Comparison of ENCODE assay signal across 26 mouse cellular contexts in genomic region chr9:48478808-48479207, GRCm38 (mm10). TPM values are rescaled to one million over a fixed set of nuclear protein-coding genes. Genes with fewer than 3 reads are reported as not detected.
DNase-seq lines count a peak whose midpoint lies in the region; ATAC-seq and TF ChIP-seq lines count a peak whose summit lies in the region.
"Had no signal": no experiment of that assay in that cellular context is flagged by ENCODE, and none has a peak within 500 bp of the region (broad histone marks: within the 10 kb centered on the region; RNA-seq: fewer than 3 reads in every experiment).

No protein-coding gene starts in this region.

- intact Hi-C loops in heart, postnatal 36 days (cut with DNase I): no loop called here

- TF ChIP-seq CTCF in CH12.LX (conservative IDR thresholded peaks at IDR 0.05 in 1 of 2, IDR thresholded peaks at IDR 0.05 in 1 of 2; ENCODE audit: low read depth in 2 of 2, low read length in 2 of 2) (no peak), MEL (IDR thresholded peaks at IDR 0.05 in 2 of 3, conservative IDR thresholded peaks at IDR 0.05 in 1 of 3; ENCODE audit: control insufficient read depth in 1 of 3, insufficient read depth in 1 of 3, low read depth in 2 of 3, low read length in 3 of 3, poor library complexity in 1 of 3, severe bottlenecking in 1 of 3) (no peak)
- no peak for TF ChIP-seq CTCF in liver, embryonic 14.5 days (IDR thresholded peaks at IDR 0.05; ENCODE audit: low read depth)

- H3K27me3 ChIP-seq in CH12.LX (replicated peaks) (no peaks in the 10 kb centered on the region), MEL (ENCODE audit: control insufficient read depth in 1 of 2, insufficient read depth in 2 of 2, low read length in 2 of 2) (no peaks in the 10 kb centered on the region)
- H3K27me3 ChIP-seq in liver, embryonic 14.5 days (ENCODE audit: control insufficient read depth, insufficient read depth, low read length): no peaks in the 10 kb centered on the region
- no peaks in the 10 kb centered on the region for H3K27me3 ChIP-seq in intestine, embryonic 15.5 days (replicated peaks)
- H3K27me3 ChIP-seq in forebrain, embryonic 11.5 days (ENCODE audit: control insufficient read depth, insufficient read depth, low read length): no peaks in the 10 kb centered on the region
- H3K27me3 ChIP-seq: heart, embryonic 12.5 days; heart, embryonic 15.5 days; hindbrain, embryonic 12.5 days; Patski had no signal

- peak; percentile 71 for DNase-seq in heart, adult 11 months
- no peak for DNase-seq in heart, postnatal 36 days
- DNase-seq in CH12.LX (ENCODE audit: extremely low read depth) (no peak), MEL (ENCODE audit: low read depth, low spot score) (peak; percentile 68)
- no peak for DNase-seq in liver, embryonic 14.5 days (ENCODE audit: low read depth in 3 of 3, low spot score in 3 of 3)
- no peak for DNase-seq in retina, postnatal 1 day
- no peak for DNase-seq in forebrain, embryonic 11.5 days (ENCODE audit: low spot score)
- DNase-seq: adrenal gland, postnatal 10 days; adrenal gland, postnatal 36 days; B cell, adult 2 months; cerebellum, adult 18-20 months; cerebellum, adult 9-10 months; cerebellum, postnatal 14 days; forebrain, postnatal 0 days; gastrocnemius, adult 2 months; gastrocnemius, postnatal 14 days; heart, adult 18-20 months had no signal

- peaks cover 34% of the 10 kb centered on the region for H3K79me2 ChIP-seq in CH12.LX (replicated peaks; ENCODE audit: control insufficient read depth, extremely low read depth, insufficient read depth, poor library complexity, severe bottlenecking)
- H3K79me2 ChIP-seq in MEL (ENCODE audit: control insufficient read depth, insufficient read depth, low read length, poor library complexity): peaks cover 28% of the 10 kb centered on the region

- no peak overlapping the region; the same call in 1 of the 2 replicates for H3K27ac ChIP-seq in CH12.LX (ENCODE audit: insufficient read depth, low read depth)
- peak overlapping the region; percentile 22; the same call in 1 of the 2 replicates for H3K27ac ChIP-seq in MEL (ENCODE audit: control insufficient read depth, low read depth, low read length)
- H3K27ac ChIP-seq in liver, embryonic 14.5 days: no peak overlapping the region
- no peak overlapping the region for H3K27ac ChIP-seq in intestine, embryonic 15.5 days
- H3K27ac ChIP-seq in forebrain, embryonic 11.5 days (ENCODE audit: low read depth, low read length): no peak overlapping the region
- H3K27ac ChIP-seq: heart, embryonic 15.5 days; hindbrain, embryonic 12.5 days; hindbrain, embryonic 15.5 days had no signal

- TF ChIP-seq RAD21 in CH12.LX (IDR thresholded peaks at IDR 0.05; ENCODE audit: low read depth, low read length) (no peak), MEL (IDR thresholded peaks at IDR 0.05; ENCODE audit: low read depth, low read length) (no peak)

- H3K9me3 ChIP-seq in CH12.LX (replicated peaks; ENCODE audit: low read length) (no peaks in the 10 kb centered on the region), MEL (replicated peaks; ENCODE audit: insufficient read depth, low read length) (no peaks in the 10 kb centered on the region)
- H3K9me3 ChIP-seq in liver, embryonic 14.5 days (ENCODE audit: control insufficient read depth, low read length): no peaks in the 10 kb centered on the region
- no peaks in the 10 kb centered on the region for H3K9me3 ChIP-seq in intestine, embryonic 15.5 days
- H3K9me3 ChIP-seq in forebrain, embryonic 11.5 days (ENCODE audit: control insufficient read depth, low read length): no peaks in the 10 kb centered on the region
- H3K9me3 ChIP-seq: forebrain, embryonic 10.5 days; heart, embryonic 12.5 days; heart, embryonic 15.5 days; hindbrain, embryonic 12.5 days; hindbrain, embryonic 15.5 days had no signal

- H3K9ac ChIP-seq in CH12.LX (ENCODE audit: insufficient read depth, low read depth) (peak overlapping the region; percentile 55; the same call in 1 of the 2 replicates), MEL (ENCODE audit: control insufficient read depth, low read depth, low read length, poor library complexity, severe bottlenecking) (no peak overlapping the region; the same call in 1 of the 2 replicates)
- H3K9ac ChIP-seq in liver, embryonic 14.5 days (replicated peaks): no peak overlapping the region
- H3K9ac ChIP-seq in intestine, embryonic 15.5 days: no peak overlapping the region
- H3K9ac ChIP-seq in forebrain, embryonic 11.5 days (ENCODE audit: low read length): no peak overlapping the region
- H3K9ac ChIP-seq: forebrain, postnatal 0 days; heart, embryonic 12.5 days; heart, embryonic 15.5 days; hindbrain, embryonic 12.5 days; hindbrain, embryonic 15.5 days had no signal

- H3K4me1 ChIP-seq in CH12.LX (ENCODE audit: control insufficient read depth in 1 of 2, insufficient read depth in 2 of 2): peaks cover 16 to 61% of the 10 kb centered on the region in 2 experiments
- H3K4me1 ChIP-seq in MEL (ENCODE audit: control insufficient read depth in 1 of 2, insufficient read depth in 2 of 2, low read length in 2 of 2): peaks cover 9 to 16% of the 10 kb centered on the region in 2 experiments
- peaks cover 9 to 10% of the 10 kb centered on the region in 2 experiments for H3K4me1 ChIP-seq in liver, embryonic 14.5 days (replicated peaks; ENCODE audit: control insufficient read depth in 2 of 2, insufficient read depth in 2 of 2, low read length in 1 of 2)
- H3K4me1 ChIP-seq in intestine, embryonic 15.5 days (replicated peaks): no peaks in the 10 kb centered on the region
- H3K4me1 ChIP-seq in forebrain, embryonic 11.5 days (replicated peaks; ENCODE audit: control insufficient read depth, insufficient read depth, low read length): no peaks in the 10 kb centered on the region
- H3K4me1 ChIP-seq: hindbrain, embryonic 12.5 days had no signal

- TF ChIP-seq EP300 in CH12.LX (IDR thresholded peaks at IDR 0.05; ENCODE audit: low read length): no peak
- TF ChIP-seq EP300 in MEL (IDR thresholded peaks at IDR 0.05; ENCODE audit: low read depth in 1 of 2, low read length in 2 of 2): peak; percentile 17 to 46; a peak in 2 of 4 replicates
- TF ChIP-seq EP300 in liver, embryonic 14.5 days (IDR thresholded peaks at IDR 0.05; ENCODE audit: low read depth): no peak

- no peak for ATAC-seq in liver, embryonic 14.5 days (ENCODE audit: insufficient read depth)
- no peak for ATAC-seq in intestine, embryonic 15.5 days
- no peak for ATAC-seq in forebrain, embryonic 11.5 days (replicated peaks; ENCODE audit: low FRiP score)
- ATAC-seq: forebrain, embryonic 14.5 days; forebrain, postnatal 0 days; intestine, embryonic 16.5 days; Patski had no signal

- WGBS in liver, embryonic 14.5 days (ENCODE audit: insufficient replicate concordance): 60% methylated on average over 4 of the region's 4 CpGs
- WGBS in intestine, embryonic 15.5 days: 86% methylated on average over 4 of the region's 4 CpGs
- WGBS in forebrain, embryonic 11.5 days: 94% methylated on average over 4 of the region's 4 CpGs

- H3K36me3 ChIP-seq in CH12.LX (replicated peaks in 1 of 2; ENCODE audit: control insufficient read depth in 1 of 2, insufficient read depth in 1 of 2, low read length in 1 of 2) (peaks cover 0 to 56% of the 10 kb centered on the region in 2 experiments), MEL (ENCODE audit: control insufficient read depth in 1 of 2, insufficient read depth in 2 of 2, low read length in 2 of 2) (peaks cover 12 to 33% of the 10 kb centered on the region in 2 experiments)
- H3K36me3 ChIP-seq in liver, embryonic 14.5 days (replicated peaks; ENCODE audit: control insufficient read depth, insufficient read depth, low read depth): peaks cover 6% of the 10 kb centered on the region
- peaks cover 6% of the 10 kb centered on the region; the same call in 1 of the 2 replicates for H3K36me3 ChIP-seq in intestine, embryonic 15.5 days
- H3K36me3 ChIP-seq in forebrain, embryonic 11.5 days (ENCODE audit: control insufficient read depth, insufficient read depth, low read length): no peaks in the 10 kb centered on the region
- H3K36me3 ChIP-seq: hindbrain, embryonic 15.5 days had no signal

- no peak for TF ChIP-seq POLR2A in CH12.LX (IDR thresholded peaks at IDR 0.05; ENCODE audit: low read depth, low read length)
- TF ChIP-seq POLR2A in MEL (IDR thresholded peaks at IDR 0.05; ENCODE audit: control insufficient read depth in 1 of 2, insufficient read depth in 1 of 2, low read depth in 1 of 2, low read length in 2 of 2, poor library complexity in 1 of 2): no peak

- peak overlapping the region; percentile 97 for H3K4me2 ChIP-seq in CH12.LX (ENCODE audit: insufficient read depth, low read depth, poor library complexity, severe bottlenecking)
- H3K4me2 ChIP-seq in liver, embryonic 14.5 days (ENCODE audit: low read depth): peak overlapping the region; percentile 66; the same call in 1 of the 2 replicates
- no peak overlapping the region for H3K4me2 ChIP-seq in intestine, embryonic 15.5 days (replicated peaks)
- no peak overlapping the region for H3K4me2 ChIP-seq in forebrain, embryonic 11.5 days (ENCODE audit: low read depth, low read length, severe bottlenecking)

- dilution Hi-C loops in CH12.LX (cut with MboI; ENCODE audit: extremely low pct_ligation_motif_present, extremely low pct_unique_long_range_greater_than_20kb, low sequenced_read_pairs): no loop called here

- H3K4me3 ChIP-seq in CH12.LX (replicated peaks in 1 of 3; ENCODE audit: low read depth in 2 of 3, low read length in 2 of 3, poor library complexity in 1 of 3) (peak overlapping the region in 1 of 3 experiments; percentile 21), MEL (ENCODE audit: control insufficient read depth in 1 of 2, insufficient read depth in 1 of 2, low read depth in 2 of 2, low read length in 2 of 2) (peak overlapping the region in 1 of 2 experiments; percentile 90; a peak in 2 of 4 replicates)
- H3K4me3 ChIP-seq in liver, embryonic 14.5 days (ENCODE audit: insufficient read depth in 1 of 2, low read depth in 2 of 2, low read length in 2 of 2): no peak overlapping the region
- H3K4me3 ChIP-seq in intestine, embryonic 15.5 days (replicated peaks): no peak overlapping the region
- no peak overlapping the region for H3K4me3 ChIP-seq in forebrain, embryonic 11.5 days (ENCODE audit: low read depth, low read length)

- in situ Hi-C loops in CH12.LX (cut with MboI; ENCODE audit: low pct_ligation_motif_present, low pct_unique_long_range_greater_than_20kb, low sequenced_read_pairs): no loop called here

RNA-seq across cellular contexts. Expression of gene Rexo2, which starts 1.6 kb away (rescaled TPM):
- total RNA-seq in heart, postnatal 36 days (2021): 10 to 100 TPM; 62.4 to 67.1 TPM
- total RNA-seq in CH12.LX (2012; rRNA removed): 120 and 161 TPM in 2 replicates
- 108 and 112 TPM in 2 replicates for total RNA-seq in CH12.LX (2014; rRNA removed)
- 253 and 296 TPM in 2 replicates for polyA plus RNA-seq in CH12.LX (2012; ENCODE audit: insufficient read length, low read depth)
- 183 and 190 TPM in 2 replicates for total RNA-seq in MEL (2012; rRNA removed)
- 100 to 1,000 TPM in 1 of 2 experiments, not detected in 1; 338 TPM for polyA plus RNA-seq in MEL (2012; ENCODE audit: insufficient read depth in 1 of 2, insufficient read length in 2 of 2, low read depth in 1 of 2, low replicate concordance in 2 of 2, missing spikeins in 1 of 2)
- polyA plus RNA-seq in liver, embryonic 14.5 days (2012; rRNA removed): 40.9 and 64.4 TPM in 2 replicates
- 95.7 and 95.8 TPM in 2 replicates for polyA plus RNA-seq in liver, embryonic 14.5 days (2014; fragmentation: Nextera tagmentation; extraction: Ambion mirVana)
- polyA plus RNA-seq in intestine, embryonic 15.5 days (2015; fragmentation: Nextera tagmentation; extraction: Ambion mirVana): 109 and 119 TPM in 2 replicates
- polyA plus RNA-seq in forebrain, embryonic 11.5 days (2014; fragmentation: Nextera tagmentation; extraction: Ambion mirVana): 91.5 and 100 TPM in 2 replicates

RNA-seq across cellular contexts. Expression of gene Rbm7, which starts 16.3 kb away (rescaled TPM):
- 10 to 100 TPM; 24.0 to 24.1 TPM for total RNA-seq in heart, postnatal 36 days (2021)
- 73.4 and 80.6 TPM in 2 replicates for total RNA-seq in CH12.LX (2012; rRNA removed)
- total RNA-seq in CH12.LX (2014; rRNA removed): 220 and 232 TPM in 2 replicates
- polyA plus RNA-seq in CH12.LX (2012; ENCODE audit: insufficient read length, low read depth): 91.9 and 92.2 TPM in 2 replicates
- 47.3 and 51.3 TPM in 2 replicates for total RNA-seq in MEL (2012; rRNA removed)
- 10 to 100 TPM in 1 of 2 experiments, not detected in 1; 48.4 TPM for polyA plus RNA-seq in MEL (2012; ENCODE audit: insufficient read depth in 1 of 2, insufficient read length in 2 of 2, low read depth in 1 of 2, low replicate concordance in 2 of 2, missing spikeins in 1 of 2)
- polyA plus RNA-seq in liver, embryonic 14.5 days (2012; rRNA removed): 16.9 and 19.7 TPM in 2 replicates
- polyA plus RNA-seq in liver, embryonic 14.5 days (2014; fragmentation: Nextera tagmentation; extraction: Ambion mirVana): 56.1 and 60.9 TPM in 2 replicates
- polyA plus RNA-seq in intestine, embryonic 15.5 days (2015; fragmentation: Nextera tagmentation; extraction: Ambion mirVana): 105 and 121 TPM in 2 replicates
- polyA plus RNA-seq in forebrain, embryonic 11.5 days (2014; fragmentation: Nextera tagmentation; extraction: Ambion mirVana): 120 and 132 TPM in 2 replicates

RNA-seq across cellular contexts. Expression of gene Gm5617, which starts 16.4 kb away (rescaled TPM):
- total RNA-seq in heart, postnatal 36 days (2021): 10 to 100 TPM; 28.3 to 33.0 TPM
- total RNA-seq in CH12.LX (2012; rRNA removed) (15.3 and 35.2 TPM in 2 replicates), CH12.LX (2014; rRNA removed) (16.5 and 20.4 TPM in 2 replicates), MEL (2012; rRNA removed) (1.1 and 1.7 TPM in 2 replicates)
- polyA plus RNA-seq in CH12.LX (2012; ENCODE audit: insufficient read length, low read depth) (17.0 and 20.5 TPM in 2 replicates), MEL (2012; ENCODE audit: insufficient read depth in 1 of 2, insufficient read length in 2 of 2, low read depth in 1 of 2, low replicate concordance in 2 of 2, missing spikeins in 1 of 2) (1 to 10 TPM in 1 of 2 experiments, not detected in 1; 1.8 TPM)
- polyA plus RNA-seq in liver, embryonic 14.5 days (2012; rRNA removed): 10.5 and 16.0 TPM in 2 replicates
- 16.4 and 19.3 TPM in 2 replicates for polyA plus RNA-seq in liver, embryonic 14.5 days (2014; fragmentation: Nextera tagmentation; extraction: Ambion mirVana)
- 27.8 and 30.2 TPM in 2 replicates for polyA plus RNA-seq in intestine, embryonic 15.5 days (2015; fragmentation: Nextera tagmentation; extraction: Ambion mirVana)
- 34.5 and 35.8 TPM in 2 replicates for polyA plus RNA-seq in forebrain, embryonic 11.5 days (2014; fragmentation: Nextera tagmentation; extraction: Ambion mirVana)

Comparison
In these comparisons a context has a peak if more than half of its experiments do, and no peak if none do; other contexts are left out.
1. DNase-seq: peak in heart, adult 11 months (single experiment) and MEL (single experiment); none in heart, postnatal 36 days (0 of 2), CH12.LX (single experiment), liver, embryonic 14.5 days (0 of 3), retina, postnatal 1 day (single experiment) and forebrain, embryonic 11.5 days (single experiment).
2. H3K4me2 ChIP-seq: peak in CH12.LX (single experiment) and liver, embryonic 14.5 days (single experiment); none in intestine, embryonic 15.5 days (single experiment) and forebrain, embryonic 11.5 days (single experiment).